Mouse (Mus musculus) lung, embryonic 15.5 days (tissue): ENCODE measurements around the gene Znhit6. TPM values are rescaled to one million over a fixed set of nuclear protein-coding genes. Genes with fewer than 3 reads are reported as not detected.

Experiments used
- ATAC-seq: fragments of 200-750 bp; cut with Nextera tagmentation; 2 replicates; pipeline ENCODE4 v1.8.0; 2017; ENCODE audit warnings: moderate number of reproducible peaks, borderline replicate concordance; ENCODE audit not compliant: low FRiP score, low TSS enrichment; ENCODE audit errors: extremely low read depth
- H3K27ac ChIP-seq: fragments of 300-500 bp; sonication (generic); 2 replicates; pipeline ENCODE4 v1.5.1; 2015; ENCODE audit warnings: moderate library complexity, mild to moderate bottlenecking, inconsistent platforms
- H3K27me3 ChIP-seq: fragments of 300-500 bp; sonication (generic); 2 replicates; pipeline ENCODE4 v1.6.1; 2015; ENCODE audit warnings: inconsistent platforms
- H3K36me3 ChIP-seq: fragments of 300-500 bp; sonication (generic); 2 replicates; pipeline ENCODE4 v1.6.1; 2015; ENCODE audit warnings: inconsistent platforms
- H3K4me1 ChIP-seq: fragments of 300-500 bp; sonication (generic); 2 replicates; pipeline ENCODE4 v1.6.1; 2015; ENCODE audit warnings: inconsistent platforms
- H3K4me2 ChIP-seq: fragments of 300-500 bp; sonication (generic); 2 replicates; pipeline ENCODE4 v1.6.1; 2015; ENCODE audit warnings: inconsistent platforms, mild to moderate bottlenecking, moderate library complexity
- H3K4me3 ChIP-seq: fragments of 300-500 bp; sonication (generic); 2 replicates; pipeline ENCODE4 v1.5.1; 2015; ENCODE audit warnings: mild to moderate bottlenecking, inconsistent platforms
- H3K9ac ChIP-seq: fragments of 300-500 bp; sonication (generic); 2 replicates; pipeline ENCODE4 v1.6.1; 2015; ENCODE audit warnings: inconsistent platforms
- H3K9me3 ChIP-seq: fragments of 300-500 bp; sonication (generic); 2 replicates; pipeline ENCODE4 v1.6.1; 2016; ENCODE audit warnings: inconsistent platforms
- WGBS: fragments of 180-500 bp; shearing (Covaris S2); methylation state at CpG from one replicate; pipeline ENCODE4 v1.1.7; 2015; 5-methylcytosine and 5-hydroxymethylcytosine counted together
- polyA plus RNA-seq: library from polyadenylated mRNA; unstranded; fragments of >200 nt; fragmentation: Nextera tagmentation; extraction: Ambion mirVana; gene quantifications from 2 replicates; pipeline ENCODE4 v1.2.1, GENCODE M21; 2015

Znhit6 gene
- polyA plus RNA-seq, 1 experiment from 2014 or later: 32.1 TPM

DNA sequence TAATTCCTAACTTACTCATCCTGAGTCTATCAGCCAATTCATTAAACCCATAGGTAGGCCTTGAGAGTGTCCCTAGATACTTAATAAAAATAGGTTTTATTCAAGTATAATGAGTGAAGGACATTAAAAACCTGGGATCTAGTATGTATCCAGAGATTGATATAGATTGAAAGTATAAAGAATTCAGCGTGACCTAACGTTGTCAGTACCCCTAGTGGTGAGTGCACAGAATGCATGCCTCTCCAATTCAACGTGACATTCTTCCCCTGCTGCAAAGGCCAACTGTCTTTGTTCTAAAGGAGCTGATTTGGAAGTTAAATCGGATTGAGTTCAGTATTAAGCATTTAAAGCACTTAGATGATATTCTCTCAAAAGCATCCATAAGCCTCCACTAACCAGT, 36.7 kb downstream of the Znhit6 start:
- Histone ChIP-seq H3K4me2 (no peak overlapping the region), H3K9ac (no peak overlapping the region), H3K4me1 (peaks cover 22% of the 10 kb centered on the region), H3K27me3 (no peaks in the 10 kb centered on the region), H3K36me3 (no peaks in the 10 kb centered on the region), H3K27ac (no peak overlapping the region), H3K9me3 (no peaks in the 10 kb centered on the region), H3K4me3 (no peak overlapping the region)
- no peak for ATAC-seq
- WGBS: 18% methylated on average over 4 of the region's 4 CpGs

DNA sequence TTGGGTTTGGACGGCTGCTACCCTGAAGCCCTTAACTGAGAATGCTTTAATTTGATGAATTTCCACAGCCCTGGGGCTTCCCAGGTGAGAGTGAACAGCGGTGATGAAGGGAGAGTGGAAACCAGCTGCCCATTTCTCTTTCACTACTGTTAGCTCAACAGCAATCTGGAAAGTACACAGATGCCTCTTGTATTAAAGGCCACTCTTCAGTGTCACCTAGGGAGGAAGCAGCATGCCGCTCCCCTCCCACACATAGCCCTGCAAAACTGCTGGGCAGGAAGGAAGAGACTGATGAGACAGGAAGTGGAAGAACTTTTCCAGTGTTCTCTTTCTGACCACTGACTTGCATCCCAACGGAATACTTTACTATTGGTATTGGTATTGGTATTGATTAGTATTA, 37.2 kb downstream of the Znhit6 start:
- Histone ChIP-seq H3K4me2 (no peak overlapping the region), H3K4me1 (peaks cover 22% of the 10 kb centered on the region), H3K27me3 (no peaks in the 10 kb centered on the region), H3K9ac (no peak overlapping the region), H3K4me3 (no peak overlapping the region), H3K27ac (no peak overlapping the region), H3K36me3 (no peaks in the 10 kb centered on the region), H3K9me3 (no peaks in the 10 kb centered on the region)
- ATAC-seq: no peak
- 54% methylated on average over 4 of the region's 4 CpGs for WGBS

DNA sequence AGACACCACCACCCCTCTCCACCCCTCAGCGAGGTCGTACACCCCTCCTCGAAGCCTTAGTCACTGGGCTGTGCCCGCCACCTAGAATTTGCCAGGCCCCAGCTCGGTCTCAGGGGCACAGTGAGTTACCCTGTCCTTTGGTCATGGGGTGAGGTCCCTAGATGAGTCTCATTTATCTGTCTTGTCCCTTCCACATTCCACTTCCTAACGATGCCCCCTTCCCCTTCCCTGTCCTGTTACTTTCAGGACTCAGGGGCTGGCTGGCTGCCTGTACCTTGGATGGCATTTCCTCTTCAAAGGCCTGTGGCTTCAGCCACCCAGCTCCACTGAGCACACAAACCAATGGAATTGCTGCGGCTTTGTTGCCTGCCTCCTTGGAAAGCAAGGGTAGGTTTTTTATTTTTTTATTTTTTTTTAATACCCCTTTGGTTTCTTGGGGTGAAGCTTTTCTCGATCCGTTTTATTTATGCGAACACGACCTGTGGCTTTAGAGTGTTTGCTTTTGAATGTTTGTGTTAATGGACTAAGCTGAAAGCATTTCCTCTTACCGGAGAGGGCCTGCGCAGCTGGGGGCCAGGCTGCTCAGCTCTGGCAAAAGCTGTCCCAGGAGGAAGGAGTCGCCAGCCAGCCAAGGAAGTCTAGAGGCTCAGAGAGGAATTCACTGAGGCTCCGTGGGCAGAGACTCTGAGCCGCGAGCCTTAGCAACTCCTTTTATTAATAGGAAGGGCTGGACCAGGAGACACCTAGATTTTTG, 38.5 kb downstream of the Znhit6 start:
- ATAC-seq: peak; percentile 85
- H3K27me3 ChIP-seq: no peaks in the 10 kb centered on the region
- H3K9ac ChIP-seq: 0 out of 2 replicates have a peak overlapping the region, but pooled peaks have one; percentile 16
- H3K36me3 ChIP-seq: no peaks in the 10 kb centered on the region
- no peak overlapping the region for H3K4me3 ChIP-seq
- peak overlapping the region; percentile 80 for H3K27ac ChIP-seq
- H3K4me1 ChIP-seq: peaks cover 22% of the 10 kb centered on the region
- H3K9me3 ChIP-seq: no peaks in the 10 kb centered on the region
- H3K4me2 ChIP-seq: peak overlapping the region; percentile 35
- WGBS: 11% methylated on average over 17 of the region's 17 CpGs

DNA sequence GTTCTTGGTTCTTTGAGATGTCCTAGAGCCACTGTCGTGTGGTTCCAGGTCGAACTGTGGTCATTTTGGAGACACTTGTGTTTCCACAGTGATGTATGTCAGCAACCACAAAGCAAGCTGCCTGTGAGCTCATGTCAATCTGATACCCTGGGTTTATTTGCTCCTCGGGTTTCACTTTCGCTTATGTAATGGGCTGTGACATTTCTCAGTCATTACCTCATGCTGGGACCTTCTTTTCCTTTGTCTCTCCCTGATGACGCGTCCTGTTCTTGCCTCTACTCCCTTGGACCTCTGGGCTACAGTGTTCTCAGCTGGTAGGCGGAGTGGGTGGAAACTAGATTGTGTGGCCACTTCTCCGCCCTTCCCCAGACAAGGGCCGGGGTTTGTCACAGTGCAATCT, 42.3 kb downstream of the Znhit6 start:
- no peak for ATAC-seq
- Histone ChIP-seq H3K9ac (no peak overlapping the region), H3K4me2 (no peak overlapping the region), H3K27ac (no peak overlapping the region), H3K9me3 (no peaks in the 10 kb centered on the region), H3K36me3 (no peaks in the 10 kb centered on the region), H3K4me1 (peaks cover 24% of the 10 kb centered on the region), H3K27me3 (no peaks in the 10 kb centered on the region), H3K4me3 (no peak overlapping the region)
- WGBS: 56% methylated on average over 9 of the region's 9 CpGs

DNA sequence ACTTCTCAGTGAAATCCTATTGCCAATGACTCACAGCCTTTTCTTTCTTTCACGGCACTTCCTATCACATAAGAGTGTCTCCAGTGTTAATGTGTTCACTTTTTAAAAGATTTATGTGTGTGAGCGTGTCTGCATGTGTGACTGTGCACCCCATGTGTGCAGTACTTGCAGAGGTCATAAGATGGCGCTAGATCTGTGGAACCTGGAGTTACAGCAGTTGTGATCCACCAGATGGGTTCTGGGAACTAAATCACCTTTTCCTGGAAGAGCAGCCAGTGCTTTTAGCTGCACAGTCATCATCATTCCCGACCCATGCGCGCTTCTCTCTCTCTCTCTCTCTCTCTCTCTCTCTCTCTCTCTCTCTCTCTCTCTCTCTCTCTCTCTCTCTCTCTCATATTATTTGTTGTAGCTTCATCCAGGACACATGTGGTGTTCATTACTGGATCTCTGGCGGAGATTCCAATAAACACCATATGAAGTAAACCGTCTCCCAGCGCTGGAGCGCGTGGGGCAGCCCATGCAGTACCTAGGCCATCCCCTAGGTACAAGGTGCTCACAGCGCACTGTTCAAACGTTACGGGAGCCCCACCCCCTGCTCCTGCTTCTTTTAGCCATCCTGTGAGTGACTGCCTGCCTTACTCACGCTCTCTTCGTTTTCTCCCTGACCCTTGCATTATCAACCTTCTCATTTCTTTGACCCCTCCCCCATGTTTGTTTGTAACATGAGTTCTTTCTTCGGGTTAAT, 43.8 kb downstream of the Znhit6 start:
- no peak overlapping the region for H3K9ac ChIP-seq
- H3K27ac ChIP-seq: no peak overlapping the region
- no peak for ATAC-seq
- peaks cover 14% of the 10 kb centered on the region for H3K4me1 ChIP-seq
- 88% methylated on average over 17 of the region's 17 CpGs for WGBS
- no peaks in the 10 kb centered on the region for H3K9me3 ChIP-seq
- no peaks in the 10 kb centered on the region for H3K36me3 ChIP-seq
- H3K27me3 ChIP-seq: no peaks in the 10 kb centered on the region
- H3K4me3 ChIP-seq: no peak overlapping the region
- H3K4me2 ChIP-seq: no peak overlapping the region

DNA sequence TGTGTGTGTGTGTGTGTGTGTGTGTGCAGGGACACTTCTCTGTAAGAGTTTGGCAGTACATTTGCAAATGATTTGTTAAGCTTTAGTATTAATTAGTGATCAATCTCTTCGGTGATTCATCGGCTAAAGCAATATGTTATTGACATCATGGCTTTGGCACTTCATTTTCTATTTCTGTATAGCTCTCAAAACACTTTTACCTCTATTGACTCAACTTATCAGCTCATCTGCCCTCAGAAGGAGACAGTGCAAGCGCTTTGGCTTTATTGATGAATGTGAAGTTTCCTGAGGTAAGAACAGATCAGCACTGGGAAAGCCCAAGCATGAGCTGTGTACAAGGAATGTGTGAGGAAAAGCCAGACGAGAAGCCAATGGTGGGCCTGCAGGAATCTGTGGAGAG, 45.2 kb downstream of the Znhit6 start:
- Histone ChIP-seq H3K4me1 (peaks cover 6% of the 10 kb centered on the region; the same call in 1 of the 2 replicates), H3K9me3 (no peaks in the 10 kb centered on the region), H3K4me2 (no peak overlapping the region), H3K27me3 (no peaks in the 10 kb centered on the region), H3K4me3 (no peak overlapping the region), H3K36me3 (no peaks in the 10 kb centered on the region), H3K27ac (no peak overlapping the region), H3K9ac (no peak overlapping the region)
- 58% methylated on average over 4 of the region's 4 CpGs for WGBS
- no peak for ATAC-seq

DNA sequence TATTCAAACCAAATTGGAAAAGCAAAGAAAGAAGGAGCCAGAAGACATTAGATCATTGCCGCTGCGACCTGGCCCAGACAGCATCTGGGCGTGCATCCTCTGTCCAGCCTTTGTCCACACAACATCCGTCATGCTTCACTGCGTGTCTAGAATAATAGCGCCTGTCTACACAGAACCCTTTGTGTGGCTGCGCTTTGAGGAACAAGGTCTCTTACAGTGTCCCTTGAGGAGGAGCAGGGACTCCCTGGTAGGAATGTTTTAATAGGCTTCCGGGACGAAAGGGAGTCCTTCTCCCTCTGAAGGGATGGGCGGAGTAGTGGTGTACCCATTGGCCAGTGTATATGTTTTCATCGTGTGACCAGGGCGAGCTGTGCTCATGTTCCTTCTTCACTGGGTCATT, 47.0 kb downstream of the Znhit6 start:
- Histone ChIP-seq H3K9ac (no peak overlapping the region), H3K27ac (no peak overlapping the region), H3K4me2 (no peak overlapping the region), H3K9me3 (no peaks in the 10 kb centered on the region), H3K4me1 (peaks cover 6% of the 10 kb centered on the region; the same call in 1 of the 2 replicates), H3K4me3 (no peak overlapping the region), H3K36me3 (no peaks in the 10 kb centered on the region), H3K27me3 (no peaks in the 10 kb centered on the region)
- WGBS: 60% methylated on average over 12 of the region's 12 CpGs
- peak; percentile 51; the same call in 1 of the 2 replicates for ATAC-seq

DNA sequence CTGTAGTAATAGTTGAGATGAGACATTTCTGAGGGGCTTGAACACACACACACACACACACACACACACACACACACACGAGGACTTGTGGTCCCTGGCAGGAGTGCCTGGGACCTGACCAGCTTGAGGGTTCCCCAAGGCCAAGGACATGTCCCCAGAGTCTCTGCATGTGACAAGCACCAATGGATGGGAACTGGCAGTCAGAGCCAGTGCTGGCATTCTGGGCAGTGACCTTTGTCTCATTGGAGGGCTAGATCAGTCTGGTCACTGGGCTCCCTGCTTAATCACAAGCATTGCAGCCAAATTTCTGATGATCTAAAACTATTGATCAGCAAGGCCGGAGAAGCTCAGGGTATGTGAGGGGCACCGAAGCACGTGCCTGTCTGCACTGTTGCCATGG, 48.8 kb downstream of the Znhit6 start:
- no peak overlapping the region for H3K4me3 ChIP-seq
- no peak overlapping the region for H3K9ac ChIP-seq
- no peak overlapping the region for H3K27ac ChIP-seq
- H3K9me3 ChIP-seq: no peaks in the 10 kb centered on the region
- H3K4me2 ChIP-seq: no peak overlapping the region
- H3K36me3 ChIP-seq: no peaks in the 10 kb centered on the region
- H3K4me1 ChIP-seq: peaks cover 12% of the 10 kb centered on the region; the same call in 1 of the 2 replicates
- 84% methylated on average over 4 of the region's 4 CpGs for WGBS
- H3K27me3 ChIP-seq: no peaks in the 10 kb centered on the region
- ATAC-seq: no peak

DNA sequence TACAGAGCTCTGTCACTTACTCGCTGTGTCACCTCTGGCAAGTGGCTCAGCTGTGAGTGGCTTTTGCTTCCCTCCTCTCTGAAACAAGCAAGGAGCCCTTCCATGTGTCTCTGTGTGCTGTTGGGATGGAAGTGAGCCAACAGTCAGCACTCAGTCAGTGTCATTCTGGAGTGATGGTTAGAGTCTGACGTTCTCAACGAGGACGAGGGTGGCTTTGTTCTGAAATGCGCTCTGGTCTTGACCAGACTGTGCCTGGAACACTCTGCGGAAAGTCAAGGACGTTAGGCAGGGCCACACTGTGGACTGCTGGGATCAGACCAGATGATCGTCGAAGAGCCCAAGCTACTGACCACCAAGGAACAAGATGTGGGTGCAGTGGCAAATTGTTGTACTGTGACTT, 49.5 kb downstream of the Znhit6 start:
- WGBS: 62% methylated on average over 9 of the region's 9 CpGs
- no peaks in the 10 kb centered on the region for H3K27me3 ChIP-seq
- no peak overlapping the region for H3K4me2 ChIP-seq
- no peak overlapping the region for H3K27ac ChIP-seq
- no peaks in the 10 kb centered on the region for H3K9me3 ChIP-seq
- no peaks in the 10 kb centered on the region for H3K36me3 ChIP-seq
- ATAC-seq: no peak
- no peak overlapping the region for H3K4me3 ChIP-seq
- H3K9ac ChIP-seq: no peak overlapping the region
- peaks cover 12% of the 10 kb centered on the region; the same call in 1 of the 2 replicates for H3K4me1 ChIP-seq

DNA sequence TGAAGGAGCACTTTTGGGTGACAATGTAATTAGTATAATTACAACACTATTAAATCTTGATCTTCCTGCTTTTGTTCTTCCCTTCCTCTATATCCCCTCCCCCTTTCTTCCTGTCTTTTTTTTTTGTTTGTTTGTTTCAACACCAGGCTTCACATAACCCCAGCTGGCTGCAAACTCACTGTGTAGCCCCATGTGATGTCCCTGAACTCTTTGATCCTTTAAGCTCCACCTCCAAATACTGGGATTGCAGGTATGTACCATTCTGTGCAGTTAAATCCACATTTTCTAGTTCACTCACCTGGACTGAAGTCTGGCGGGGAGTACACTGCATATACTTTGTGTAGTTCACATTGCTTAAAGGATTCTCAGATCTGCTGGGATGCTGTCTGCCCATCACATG, 50.1 kb downstream of the Znhit6 start:
- Histone ChIP-seq H3K27ac (no peak overlapping the region), H3K36me3 (no peaks in the 10 kb centered on the region), H3K4me2 (no peak overlapping the region), H3K4me3 (no peak overlapping the region), H3K4me1 (peaks cover 12% of the 10 kb centered on the region; the same call in 1 of the 2 replicates), H3K9me3 (no peaks in the 10 kb centered on the region), H3K27me3 (no peaks in the 10 kb centered on the region), H3K9ac (no peak overlapping the region)
- ATAC-seq: no peak
- 86% methylated on average over 1 of the region's 1 CpGs for WGBS

DNA sequence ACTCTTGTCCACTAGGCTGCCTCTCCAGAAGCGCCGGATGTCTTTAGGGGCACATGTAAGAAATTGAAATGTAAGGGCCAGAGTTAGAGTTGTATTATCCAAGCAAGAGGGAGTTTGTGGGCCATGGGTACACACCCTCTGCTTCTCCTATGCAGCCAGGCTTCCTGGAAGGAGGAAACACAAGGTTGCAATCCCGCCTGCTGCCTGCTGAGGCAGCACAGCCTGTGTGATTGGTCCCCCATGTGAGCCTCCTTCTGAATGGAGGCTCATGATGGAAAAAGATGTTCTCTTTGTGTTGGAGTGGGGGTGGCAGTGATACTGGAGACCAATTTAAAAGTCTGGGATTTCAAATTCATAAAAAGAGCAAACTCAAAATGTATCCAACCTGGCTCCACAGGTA, 51.8 kb downstream of the Znhit6 start:
- H3K27ac ChIP-seq: no peak overlapping the region
- no peaks in the 10 kb centered on the region for H3K36me3 ChIP-seq
- peaks cover 19% of the 10 kb centered on the region for H3K4me1 ChIP-seq
- no peak overlapping the region for H3K4me3 ChIP-seq
- 93% methylated on average over 3 of the region's 3 CpGs for WGBS
- H3K9me3 ChIP-seq: no peaks in the 10 kb centered on the region
- no peak overlapping the region for H3K4me2 ChIP-seq
- no peak overlapping the region for H3K9ac ChIP-seq
- H3K27me3 ChIP-seq: no peaks in the 10 kb centered on the region
- no peak for ATAC-seq

DNA sequence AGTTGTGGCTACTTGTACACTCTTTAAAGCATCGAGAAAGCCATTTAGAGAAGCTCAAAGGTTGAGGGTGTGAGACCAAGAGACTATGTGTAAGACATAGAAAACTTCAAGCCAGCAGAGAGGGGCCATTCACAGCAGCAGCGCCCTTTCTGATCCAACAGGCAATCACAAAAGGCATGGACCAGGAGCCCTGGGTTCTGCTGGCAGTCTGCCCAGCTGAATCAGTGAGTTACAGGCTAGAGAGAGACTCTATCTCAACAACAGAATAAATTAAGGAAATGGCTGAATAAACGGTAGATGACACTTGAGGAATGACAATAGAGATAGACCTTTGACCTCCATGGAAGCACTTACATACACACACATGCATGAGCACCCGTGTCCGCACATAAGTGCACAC, 52.6 kb downstream of the Znhit6 start:
- Histone ChIP-seq H3K4me3 (no peak overlapping the region), H3K4me1 (peaks cover 23% of the 10 kb centered on the region), H3K27me3 (no peaks in the 10 kb centered on the region), H3K9me3 (no peaks in the 10 kb centered on the region), H3K36me3 (no peaks in the 10 kb centered on the region), H3K9ac (no peak overlapping the region), H3K4me2 (no peak overlapping the region), H3K27ac (no peak overlapping the region)
- no peak for ATAC-seq
- 42% methylated on average over 5 of the region's 5 CpGs for WGBS
